Mouse (Mus musculus): ENCODE data around the gene Morc4. TPM values are rescaled to one million over a fixed set of nuclear protein-coding genes. Genes with fewer than 3 reads are reported as not detected.

The Morc4 gene
- total RNA-seq (2014; fragmentation: Nextera tagmentation) (2.6 and 6.1 TPM in 2 replicates), total RNA-seq (2017) (2.2 and 5.7 TPM in 2 replicates)

- peak; percentile 82 for ATAC-seq (replicated peaks; ENCODE audit: poor library complexity, severe bottlenecking)
Observed at GRCm38 (mm10) chrX:139870938-139871791, at the start of gene Morc4. TSS of gene Morc4 (minus strand) at chrX:139871677.

DNA sequence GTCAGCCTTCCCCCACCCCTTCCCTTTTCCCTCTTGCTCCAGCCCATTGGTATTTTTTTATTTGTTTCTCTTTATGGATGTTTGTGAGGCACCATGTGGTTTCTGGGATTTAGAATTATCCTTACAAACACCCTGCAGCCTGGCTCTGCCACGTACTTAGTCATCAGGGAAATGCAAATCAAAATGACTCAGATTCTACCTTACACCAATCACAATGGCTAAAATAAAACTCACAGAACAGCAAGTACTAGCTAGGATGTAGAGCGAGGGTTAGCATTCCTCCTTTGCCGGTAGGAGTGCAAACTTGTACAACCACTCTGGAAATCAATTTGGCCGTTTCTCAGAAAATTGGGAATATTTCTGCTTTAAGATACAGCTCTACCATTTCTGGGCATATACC is 49.1 kb upstream of the Morc4 start:
- ATAC-seq (replicated peaks; ENCODE audit: poor library complexity, severe bottlenecking) = no peak

DNA sequence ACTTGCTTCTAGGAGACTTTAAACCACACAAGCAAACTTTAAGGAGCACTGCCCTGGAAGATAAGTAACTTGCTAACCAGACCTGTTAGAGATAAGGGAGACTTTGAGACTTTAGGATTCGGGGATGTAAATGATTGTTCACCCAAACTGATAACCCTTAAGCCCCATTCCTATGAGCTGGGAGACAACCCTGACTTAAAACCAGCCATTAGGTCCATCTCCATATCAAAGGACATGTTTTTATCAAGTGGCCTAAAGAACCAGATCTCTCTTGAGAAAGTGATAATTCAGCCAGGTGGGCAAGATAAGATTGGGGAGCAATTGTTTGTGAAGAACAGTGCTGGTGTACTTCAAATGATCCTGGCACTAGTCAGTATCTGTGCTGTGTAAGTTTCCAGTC is 19.9 kb upstream of the Morc4 start:
- no peak for ATAC-seq (replicated peaks; ENCODE audit: poor library complexity, severe bottlenecking)

GRCm38 (mm10) chrX:139883221-139883620 is 11.7 kb upstream of the Morc4 start:
- ATAC-seq (replicated peaks; ENCODE audit: poor library complexity, severe bottlenecking) = no peak

GRCm38 (mm10) chrX:139877936-139878335 is 6.5 kb upstream of the Morc4 start:
- no peak for ATAC-seq (replicated peaks; ENCODE audit: poor library complexity, severe bottlenecking)

- no peak for ATAC-seq (replicated peaks; ENCODE audit: poor library complexity, severe bottlenecking)
Observed at GRCm38 (mm10) chrX:139877105-139877504, 5.6 kb upstream of the Morc4 start.

GRCm38 (mm10) chrX:139870300-139870711 is 1.2 kb downstream of the Morc4 start:
- ATAC-seq (replicated peaks; ENCODE audit: poor library complexity, severe bottlenecking) = peak; percentile 44; the same call in 1 of the 2 replicates

DNA sequence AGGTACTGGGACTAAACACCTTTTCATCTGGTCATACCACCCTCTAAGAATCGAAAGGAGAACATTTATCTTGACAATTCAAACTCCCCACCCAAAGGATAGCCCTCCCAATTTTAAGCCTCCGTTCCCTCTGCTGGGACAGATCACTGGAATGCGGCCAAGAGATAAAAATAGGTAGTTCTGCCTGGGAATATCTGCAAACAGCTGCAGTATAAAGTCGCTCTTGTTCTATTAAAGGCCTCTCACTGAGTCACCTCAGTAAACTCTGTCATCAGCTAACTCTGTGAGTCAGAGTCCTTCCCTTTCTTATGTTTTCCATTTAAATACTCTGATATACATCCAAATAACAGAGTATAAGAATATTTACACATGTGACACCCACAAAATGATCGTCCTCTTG is 12.1 kb downstream of the Morc4 start:
- no peak for ATAC-seq (replicated peaks; ENCODE audit: poor library complexity, severe bottlenecking)

DNA sequence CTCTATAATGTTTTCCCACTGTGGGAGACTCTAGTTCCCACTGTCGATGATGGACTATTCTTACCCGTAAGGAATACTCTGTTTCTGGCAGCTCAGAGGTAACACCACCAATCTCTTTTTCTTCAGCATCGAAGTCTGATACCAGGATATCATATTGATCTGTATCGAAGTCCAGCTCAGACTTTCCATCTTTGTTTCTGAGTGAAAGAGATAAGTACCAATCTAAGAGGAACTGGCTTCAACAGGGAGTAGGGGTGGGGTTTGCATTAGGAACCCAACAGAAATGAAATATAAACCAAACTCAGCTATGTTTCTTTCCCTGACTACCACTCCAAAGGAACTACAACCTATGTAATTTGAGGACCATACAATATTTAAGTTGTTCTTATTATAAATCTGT is 16.7 kb downstream of the Morc4 start:
- no peak for ATAC-seq (replicated peaks; ENCODE audit: poor library complexity, severe bottlenecking)

DNA sequence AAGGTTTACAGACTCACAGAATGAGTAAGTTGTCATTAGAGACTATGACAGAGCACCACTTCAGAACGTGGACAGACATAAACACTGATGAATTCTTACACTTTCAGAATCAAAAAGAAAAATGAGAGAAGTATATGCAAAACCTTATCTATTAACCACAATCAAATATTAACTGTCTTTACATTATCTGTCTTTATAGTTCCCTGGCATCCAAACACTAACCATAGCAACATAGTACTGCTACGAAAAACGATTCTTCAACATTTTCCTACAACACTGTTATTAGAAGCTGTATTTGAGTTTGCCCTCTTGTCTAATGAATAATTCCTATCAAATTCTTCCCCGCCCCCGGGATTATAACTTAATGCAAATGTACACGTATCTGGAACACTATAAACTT is 30.4 kb downstream of the Morc4 start:
- ATAC-seq (replicated peaks; ENCODE audit: poor library complexity, severe bottlenecking) = no peak

DNA sequence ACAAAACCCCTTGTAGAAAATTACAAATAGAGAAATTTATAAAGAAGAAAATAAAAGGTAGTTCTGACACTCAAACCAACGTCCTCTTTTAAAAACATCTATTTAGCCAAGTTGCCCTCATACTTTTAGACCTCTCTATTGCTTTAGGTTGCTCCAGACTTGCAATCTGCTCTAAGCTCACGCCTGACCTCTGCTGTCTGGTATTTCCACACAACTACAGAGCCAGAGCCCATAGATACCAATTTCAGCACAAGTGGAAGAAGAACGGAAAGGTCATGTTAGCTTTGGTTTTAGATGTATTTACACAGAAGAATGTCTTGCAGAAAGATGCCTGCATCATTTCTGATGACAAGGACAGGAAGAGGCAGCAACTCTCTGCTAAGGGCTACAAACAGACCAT is 32.4 kb downstream of the Morc4 start:
- no peak for ATAC-seq (replicated peaks; ENCODE audit: poor library complexity, severe bottlenecking)

- ATAC-seq (replicated peaks; ENCODE audit: poor library complexity, severe bottlenecking) = peak; percentile 97
Observed at GRCm38 (mm10) chrX:139832464-139832863, 39.0 kb downstream of the Morc4 start.

DNA sequence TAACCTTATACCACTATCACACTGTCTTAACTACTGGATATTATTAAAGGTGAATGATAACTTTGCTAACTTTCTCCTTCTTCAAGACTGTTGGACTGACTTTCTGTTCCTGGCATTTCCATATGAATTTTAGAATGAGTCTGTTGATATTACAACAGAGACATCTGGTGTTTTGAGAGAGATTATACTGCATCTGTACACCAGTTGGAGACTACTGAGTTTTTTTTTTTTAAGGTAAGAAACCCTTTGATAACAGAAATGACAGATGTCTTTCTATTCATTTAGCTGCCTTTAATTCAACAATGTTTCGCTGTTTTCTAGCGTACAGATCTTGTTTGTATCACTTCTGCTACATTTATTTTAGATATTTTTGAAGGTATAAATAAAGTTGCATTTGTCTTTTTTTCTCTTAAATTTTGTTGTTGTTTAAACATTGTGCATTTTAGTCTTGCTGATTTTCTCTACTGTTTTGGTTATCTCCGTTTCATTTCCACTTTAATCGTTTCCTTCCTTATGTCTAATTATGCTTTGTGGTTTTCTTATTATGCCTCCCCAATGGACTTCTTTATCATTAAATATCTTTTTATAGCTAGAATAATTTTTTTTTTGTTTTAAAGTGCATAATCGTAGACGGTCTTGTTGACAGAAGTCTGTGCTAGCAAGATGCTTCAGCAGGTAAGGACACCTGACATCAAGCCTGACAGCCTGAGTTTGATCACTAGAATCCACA is 42.9 kb downstream of the Morc4 start:
- no peak for ATAC-seq (replicated peaks; ENCODE audit: poor library complexity, severe bottlenecking)

- no peak for ATAC-seq (replicated peaks; ENCODE audit: poor library complexity, severe bottlenecking)
Observed at GRCm38 (mm10) chrX:139826926-139827325, 44.6 kb downstream of the Morc4 start.

GRCm38 (mm10) chrX:139825402-139825801 is 46.1 kb downstream of the Morc4 start:
- no peak for ATAC-seq (replicated peaks; ENCODE audit: poor library complexity, severe bottlenecking)

DNA sequence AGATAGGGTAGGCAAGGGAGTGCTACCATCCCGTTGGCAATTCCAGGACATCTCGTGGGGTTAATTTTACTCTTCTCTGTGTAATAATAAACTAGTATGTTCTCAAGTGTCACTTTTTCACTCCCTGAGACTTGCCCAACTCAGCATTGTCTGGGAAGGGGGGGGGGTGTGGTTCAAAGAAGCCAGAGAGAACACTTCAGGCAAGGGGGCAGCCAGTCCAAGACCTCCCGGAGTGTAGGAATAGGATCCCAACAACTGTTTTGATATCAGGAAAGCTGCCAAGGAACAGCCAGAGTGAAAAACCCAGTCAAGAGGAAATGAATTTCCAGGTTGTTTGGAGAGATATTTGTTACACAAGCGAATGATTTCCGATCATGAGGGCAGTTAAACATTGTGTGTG is 56.3 kb downstream of the Morc4 start:
- ATAC-seq (replicated peaks; ENCODE audit: poor library complexity, severe bottlenecking) = no peak

GRCm38 (mm10) chrX:139814018-139814635 is 57.4 kb downstream of the Morc4 start:
- ATAC-seq (replicated peaks; ENCODE audit: poor library complexity, severe bottlenecking) = peak; percentile 74

- peak; percentile 42 for ATAC-seq (replicated peaks; ENCODE audit: poor library complexity, severe bottlenecking)
Observed at GRCm38 (mm10) chrX:139813299-139814002, 58.0 kb downstream of the Morc4 start.

- peak; percentile 36; the same call in 1 of the 2 replicates for ATAC-seq (replicated peaks; ENCODE audit: poor library complexity, severe bottlenecking)
Observed at GRCm38 (mm10) chrX:139812636-139813298, 58.7 kb downstream of the Morc4 start.

GRCm38 (mm10) chrX:139808501-139808900 is 63.0 kb downstream of the Morc4 start:
- ATAC-seq (replicated peaks; ENCODE audit: poor library complexity, severe bottlenecking) = no peak

Measured in granulocyte monocyte progenitor cell, adult 5-6 weeks (primary cell).